Mouse (Mus musculus): Measurements from ENCODE around the gene Banp. TPM values are rescaled to one million over a fixed set of nuclear protein-coding genes. Genes with fewer than 3 reads are reported as not detected.
A peak's percentile ranks its signal among the peaks of the same experiment; 100 is the strongest.

Banp gene
- polyA plus RNA-seq, 1 experiment from 2014 or later: 42.3 TPM

GRCm38 (mm10) chr8:121927316-121927715 lies 22.2 kb upstream of the Banp start:
- Histone ChIP-seq H3K27me3 (no peaks in the 10 kb centered on the region), H3K27ac (no peak overlapping the region), H3K4me3 (replicated peaks) (no peak overlapping the region), H3K4me1 (replicated peaks) (no peaks in the 10 kb centered on the region; the same call in 1 of the 2 replicates), H3K36me3 (no peaks in the 10 kb centered on the region), H3K4me2 (no peak overlapping the region), H3K9me3 (no peaks in the 10 kb centered on the region), H3K9ac (replicated peaks) (no peak overlapping the region)
- no peak for ATAC-seq (ENCODE audit: insufficient number of reproducible peaks, insufficient read depth, low FRiP score, low TSS enrichment, low read depth)
- 45% methylated on average over 8 of the region's 8 CpGs for WGBS

DNA sequence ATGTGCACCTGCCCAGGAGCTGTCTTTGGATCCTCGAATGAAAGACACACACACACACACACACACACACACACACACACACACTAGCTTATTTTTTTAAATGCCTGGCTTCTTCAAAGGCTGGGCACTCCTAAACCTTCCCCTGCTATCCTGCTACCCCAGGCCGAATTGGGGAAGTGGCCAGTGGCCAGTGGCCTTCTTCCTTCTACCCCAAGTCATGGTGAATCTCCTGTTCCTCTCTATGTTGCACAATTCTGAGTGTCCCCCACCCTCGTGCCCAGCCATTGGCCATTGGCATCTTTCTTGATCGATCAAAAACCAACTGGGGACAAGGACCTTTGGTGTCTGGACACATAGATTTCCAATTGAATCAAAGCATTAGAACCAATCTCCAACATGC lies 19.5 kb upstream of the Banp start:
- WGBS: 80% methylated on average over 4 of the region's 4 CpGs
- Histone ChIP-seq H3K27me3 (no peaks in the 10 kb centered on the region), H3K4me3 (replicated peaks) (no peak overlapping the region), H3K27ac (no peak overlapping the region), H3K36me3 (no peaks in the 10 kb centered on the region), H3K9me3 (no peaks in the 10 kb centered on the region), H3K4me2 (no peak overlapping the region), H3K4me1 (replicated peaks) (peaks cover 8% of the 10 kb centered on the region), H3K9ac (replicated peaks) (no peak overlapping the region)
- ATAC-seq (ENCODE audit: insufficient number of reproducible peaks, insufficient read depth, low FRiP score, low TSS enrichment, low read depth): no peak

DNA sequence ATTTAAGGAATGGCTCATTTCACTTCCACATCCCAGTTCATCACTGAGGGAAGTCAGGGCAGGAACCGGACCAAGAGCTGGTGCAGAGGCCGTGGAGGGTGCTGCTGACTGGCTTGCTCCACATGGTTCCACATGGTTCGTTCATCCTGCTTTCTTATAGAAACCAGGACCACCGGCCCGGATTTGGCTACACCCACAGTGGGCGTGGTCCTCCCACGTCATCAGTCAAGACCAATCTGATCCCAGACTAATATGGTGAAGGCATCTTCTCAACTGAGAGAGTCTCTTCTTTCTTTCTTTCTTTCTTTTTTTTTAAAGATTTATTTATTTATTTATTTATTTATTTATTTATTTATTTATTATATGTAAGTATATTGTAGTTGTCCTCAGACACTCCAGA lies 18.0 kb upstream of the Banp start:
- H3K36me3 ChIP-seq: no peaks in the 10 kb centered on the region
- no peak overlapping the region for H3K4me3 ChIP-seq (replicated peaks)
- H3K27me3 ChIP-seq: no peaks in the 10 kb centered on the region
- ATAC-seq (ENCODE audit: insufficient number of reproducible peaks, insufficient read depth, low FRiP score, low TSS enrichment, low read depth): no peak
- H3K9me3 ChIP-seq: no peaks in the 10 kb centered on the region
- no peak overlapping the region for H3K4me2 ChIP-seq
- H3K4me1 ChIP-seq (replicated peaks): peaks cover 11% of the 10 kb centered on the region
- no peak overlapping the region for H3K9ac ChIP-seq (replicated peaks)
- WGBS: 85% methylated on average over 7 of the region's 7 CpGs
- H3K27ac ChIP-seq: no peak overlapping the region

- H3K4me3 ChIP-seq (replicated peaks): no peak overlapping the region
- H3K27ac ChIP-seq: no peak overlapping the region
- 82% methylated on average over 12 of the region's 12 CpGs for WGBS
- H3K9ac ChIP-seq (replicated peaks): no peak overlapping the region
- no peaks in the 10 kb centered on the region for H3K27me3 ChIP-seq
- peaks cover 11% of the 10 kb centered on the region for H3K4me1 ChIP-seq (replicated peaks)
- no peak overlapping the region for H3K4me2 ChIP-seq
- no peaks in the 10 kb centered on the region for H3K36me3 ChIP-seq
- no peak for ATAC-seq (ENCODE audit: insufficient number of reproducible peaks, insufficient read depth, low FRiP score, low TSS enrichment, low read depth)
- no peaks in the 10 kb centered on the region for H3K9me3 ChIP-seq
Measured at GRCm38 (mm10) chr8:121932026-121932667, 17.4 kb upstream of the Banp start.

GRCm38 (mm10) chr8:121932668-121933520 lies 16.7 kb upstream of the Banp start:
- no peak overlapping the region for H3K9ac ChIP-seq (replicated peaks)
- 88% methylated on average over 14 of the region's 14 CpGs for WGBS
- no peak for ATAC-seq (ENCODE audit: insufficient number of reproducible peaks, insufficient read depth, low FRiP score, low TSS enrichment, low read depth)
- no peak overlapping the region for H3K4me3 ChIP-seq (replicated peaks)
- H3K4me1 ChIP-seq (replicated peaks): peaks cover 11% of the 10 kb centered on the region
- no peak overlapping the region for H3K4me2 ChIP-seq
- H3K9me3 ChIP-seq: no peaks in the 10 kb centered on the region
- H3K27ac ChIP-seq: no peak overlapping the region
- H3K27me3 ChIP-seq: no peaks in the 10 kb centered on the region
- no peaks in the 10 kb centered on the region for H3K36me3 ChIP-seq

DNA sequence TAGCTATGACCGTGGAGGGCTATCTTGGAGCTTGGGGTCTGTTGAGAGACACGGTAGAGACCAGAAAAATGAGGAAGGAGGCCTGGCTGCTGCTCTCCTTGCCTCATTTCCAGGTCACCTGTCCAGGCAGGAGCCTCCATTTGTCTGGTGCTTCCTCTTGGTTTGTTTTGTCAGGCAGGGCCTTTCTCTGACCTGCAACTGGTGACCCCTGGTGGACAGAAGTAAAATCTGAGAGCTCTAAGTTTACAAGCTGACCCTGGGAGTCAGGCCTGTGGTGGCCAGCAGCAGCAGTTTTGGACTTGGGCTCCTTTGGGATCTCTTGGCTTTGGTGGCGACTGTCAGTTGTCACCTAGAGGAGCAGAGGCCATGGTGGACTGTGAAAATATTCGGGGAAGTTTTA lies 15.0 kb upstream of the Banp start:
- H3K4me3 ChIP-seq (replicated peaks): no peak overlapping the region
- no peak overlapping the region for H3K4me2 ChIP-seq
- no peaks in the 10 kb centered on the region for H3K9me3 ChIP-seq
- no peaks in the 10 kb centered on the region; the same call in 1 of the 2 replicates for H3K27me3 ChIP-seq
- 0 out of 2 replicates have a peak overlapping the region, but pooled peaks have one; percentile 37 for H3K27ac ChIP-seq
- H3K9ac ChIP-seq (replicated peaks): no peak overlapping the region
- no peak for ATAC-seq (ENCODE audit: insufficient number of reproducible peaks, insufficient read depth, low FRiP score, low TSS enrichment, low read depth)
- no peaks in the 10 kb centered on the region for H3K36me3 ChIP-seq
- 36% methylated on average over 4 of the region's 4 CpGs for WGBS
- peaks cover 11% of the 10 kb centered on the region for H3K4me1 ChIP-seq (replicated peaks)

DNA sequence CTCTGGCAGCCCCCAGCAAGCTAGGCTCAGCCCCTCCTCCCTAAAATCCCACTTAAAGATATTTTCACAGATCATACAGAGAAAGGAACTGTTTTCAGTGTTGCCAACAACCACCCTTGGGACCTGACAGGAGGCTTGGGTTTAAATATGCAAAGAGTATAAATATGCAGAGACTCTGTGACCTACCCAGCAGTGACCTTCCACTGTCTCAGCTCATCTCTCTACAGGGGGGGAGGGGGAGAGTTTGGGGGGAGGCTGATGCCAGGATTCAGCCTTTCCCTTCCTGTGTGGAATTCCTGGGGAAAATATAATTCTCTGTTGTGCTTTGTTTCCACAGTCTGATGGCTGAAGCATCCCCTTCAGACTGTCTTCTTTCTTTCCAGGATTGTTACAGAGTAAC lies 14.6 kb upstream of the Banp start:
- Histone ChIP-seq H3K9me3 (no peaks in the 10 kb centered on the region), H3K36me3 (no peaks in the 10 kb centered on the region), H3K9ac (replicated peaks) (no peak overlapping the region), H3K27ac (0 out of 2 replicates have a peak overlapping the region, but pooled peaks have one; percentile 37), H3K27me3 (no peaks in the 10 kb centered on the region; the same call in 1 of the 2 replicates), H3K4me3 (replicated peaks) (no peak overlapping the region), H3K4me2 (no peak overlapping the region), H3K4me1 (replicated peaks) (peaks cover 11% of the 10 kb centered on the region)
- no peak for ATAC-seq (ENCODE audit: insufficient number of reproducible peaks, insufficient read depth, low FRiP score, low TSS enrichment, low read depth)

- no peak for ATAC-seq (ENCODE audit: insufficient number of reproducible peaks, insufficient read depth, low FRiP score, low TSS enrichment, low read depth)
- Histone ChIP-seq H3K4me1 (replicated peaks) (peaks cover 11% of the 10 kb centered on the region), H3K4me3 (replicated peaks) (no peak overlapping the region), H3K27me3 (no peaks in the 10 kb centered on the region; the same call in 1 of the 2 replicates), H3K9ac (replicated peaks) (no peak overlapping the region), H3K27ac (0 out of 2 replicates have a peak overlapping the region, but pooled peaks have one; percentile 37), H3K9me3 (no peaks in the 10 kb centered on the region), H3K36me3 (no peaks in the 10 kb centered on the region), H3K4me2 (no peak overlapping the region)
- WGBS: 55% methylated on average over 12 of the region's 12 CpGs
Measured at GRCm38 (mm10) chr8:121935341-121936294, 13.9 kb upstream of the Banp start.

DNA sequence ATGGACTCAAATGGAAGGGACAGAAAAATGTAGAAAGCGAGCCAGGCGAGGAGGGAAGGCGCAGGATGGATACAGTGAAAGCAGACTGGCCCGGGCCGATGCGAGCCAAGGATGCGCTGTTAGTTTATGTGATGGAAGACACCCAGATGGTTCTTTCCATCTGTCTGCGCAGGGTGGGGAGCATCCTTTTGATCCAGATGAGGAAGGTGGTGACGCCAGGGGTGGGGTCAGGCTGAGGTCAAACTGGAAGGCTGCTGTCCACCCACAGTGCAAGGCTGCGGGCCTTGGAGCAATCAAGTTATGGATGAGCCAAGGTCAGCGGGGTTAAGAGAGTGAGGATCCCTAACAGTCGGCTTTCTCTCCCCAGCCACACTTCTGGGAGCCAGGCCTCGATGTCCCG lies 13.2 kb upstream of the Banp start:
- Histone ChIP-seq H3K4me1 (replicated peaks) (peaks cover 11% of the 10 kb centered on the region), H3K36me3 (no peaks in the 10 kb centered on the region), H3K4me2 (no peak overlapping the region), H3K9ac (replicated peaks) (no peak overlapping the region), H3K4me3 (replicated peaks) (no peak overlapping the region), H3K27ac (no peak overlapping the region), H3K9me3 (no peaks in the 10 kb centered on the region), H3K27me3 (no peaks in the 10 kb centered on the region; the same call in 1 of the 2 replicates)
- ATAC-seq (ENCODE audit: insufficient number of reproducible peaks, insufficient read depth, low FRiP score, low TSS enrichment, low read depth): no peak
- WGBS: 47% methylated on average over 14 of the region's 14 CpGs

- ATAC-seq (ENCODE audit: insufficient number of reproducible peaks, insufficient read depth, low FRiP score, low TSS enrichment, low read depth): no peak
- no peak overlapping the region for H3K4me2 ChIP-seq
- H3K4me1 ChIP-seq (replicated peaks): peaks cover 11% of the 10 kb centered on the region
- no peaks in the 10 kb centered on the region for H3K36me3 ChIP-seq
- WGBS: 91% methylated on average over 7 of the region's 7 CpGs
- H3K4me3 ChIP-seq (replicated peaks): no peak overlapping the region
- H3K27ac ChIP-seq: no peak overlapping the region
- H3K9ac ChIP-seq (replicated peaks): no peak overlapping the region
- H3K27me3 ChIP-seq: no peaks in the 10 kb centered on the region; the same call in 1 of the 2 replicates
- H3K9me3 ChIP-seq: no peaks in the 10 kb centered on the region
Measured at GRCm38 (mm10) chr8:121938732-121939131, 10.8 kb upstream of the Banp start.
